Mouse (Mus musculus): ENCODE measurements at regions not wholly inside any gene's neighbourhood (a gene's known extent, or its start where the extent isn't known, plus 50 kb on each side); places are given as distances from the start of the nearest gene placed in this dataset.

DNA sequence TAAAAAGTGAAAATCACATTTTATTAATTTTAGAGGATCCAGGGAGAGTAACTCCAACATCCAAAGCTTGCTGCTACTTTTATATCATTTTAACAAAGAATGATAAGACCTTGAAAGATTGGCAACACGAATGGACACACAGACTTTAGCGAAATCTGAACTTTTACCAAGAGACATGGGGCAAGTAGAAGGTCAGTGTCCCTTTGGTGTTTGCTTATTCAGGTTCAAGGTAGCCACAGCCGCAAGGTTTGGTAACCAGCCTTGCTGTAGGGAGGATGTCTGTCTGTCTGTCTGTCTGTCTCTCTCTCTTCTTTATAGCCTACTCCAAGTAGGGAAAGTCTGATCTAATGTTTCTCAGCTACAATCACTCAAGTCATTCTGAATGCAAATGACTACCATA, 75.0 kb upstream of the Tmc1 start:
- in situ Hi-C loops (cut with MboI, MseI) = loop anchor here (5.0 kb wide), 1 partner anchor 1278 kb away; no protein-coding TSS in a partner anchor

DNA sequence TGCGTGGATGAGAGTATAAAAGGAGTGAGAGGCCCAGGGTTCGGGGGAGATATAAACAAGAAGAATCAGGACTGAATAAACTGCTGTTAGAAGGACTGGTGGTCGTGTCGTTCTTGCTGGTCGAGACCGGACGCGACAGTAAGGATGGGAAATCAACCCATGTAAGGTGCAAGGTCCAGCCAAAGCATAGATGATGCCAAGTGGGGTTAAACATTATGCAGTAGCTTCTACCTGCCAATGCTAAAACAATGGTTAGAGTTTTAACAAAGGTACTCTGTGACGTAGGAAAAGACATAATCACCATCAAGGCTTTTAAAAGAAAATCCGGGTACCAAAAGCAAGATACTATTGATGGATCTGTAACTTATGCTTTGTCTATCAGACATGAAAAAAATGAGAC, 58.4 kb upstream of the Tmc1 start:
- in situ Hi-C loops (cut with MboI, MseI) = no loop called here

DNA sequence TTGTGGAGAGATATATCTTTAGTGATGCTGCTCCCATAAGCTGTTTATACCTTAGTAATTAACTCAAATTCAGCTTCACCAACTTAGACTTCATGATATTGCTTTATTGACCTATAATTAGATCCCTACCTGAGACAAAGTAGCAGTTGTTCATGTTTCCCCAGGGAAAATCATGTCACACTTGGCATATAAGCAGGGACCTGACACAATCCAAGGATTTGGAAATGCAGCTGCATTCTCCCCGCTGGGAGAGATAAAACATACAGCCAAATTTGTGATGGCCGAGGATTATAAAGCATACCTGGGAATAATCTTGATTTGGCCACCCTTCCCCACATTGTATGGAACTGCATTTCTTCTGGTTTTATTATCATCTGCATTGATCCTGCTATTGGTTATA, 55.6 kb upstream of the Tmc1 start:
- in situ Hi-C loops (cut with MboI, MseI) = no loop called here

DNA sequence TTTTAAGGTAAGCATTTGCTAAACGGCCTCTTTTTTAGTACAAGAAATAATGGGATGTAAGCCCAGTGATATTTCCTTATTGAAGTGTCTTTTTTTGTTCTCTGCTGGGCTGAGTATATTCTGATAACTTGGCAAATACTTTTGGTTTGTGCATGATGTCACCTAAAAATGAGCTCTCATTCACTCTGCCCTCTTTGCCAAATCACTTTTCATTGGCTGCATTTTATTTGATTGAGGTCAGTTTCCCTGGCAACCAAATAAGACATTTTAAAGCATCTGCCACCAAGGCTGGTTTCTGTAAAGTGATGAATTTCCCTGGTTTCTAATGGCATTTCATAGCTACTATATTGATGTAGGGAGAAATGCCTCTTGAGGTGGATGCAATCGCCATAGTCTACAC, 50.4 kb upstream of the Tmc1 start:
- in situ Hi-C loops (cut with MboI, MseI) = no loop called here
